Mouse (Mus musculus) forebrain, embryonic 13.5 days (tissue): ENCODE data around the gene Zfp580. TPM values are rescaled to one million over a fixed set of nuclear protein-coding genes. Genes with fewer than 3 reads are reported as not detected.

ENCODE experiments used
- ATAC-seq: fragments of 200-750 bp; cut with Nextera tagmentation; 2 replicates; pipeline ENCODE4 v1.8.0; 2017
- H3K27ac ChIP-seq: fragments of 300-500 bp; sonication (generic); 2 replicates; pipeline ENCODE4 v1.5.1; 2015; ENCODE audit warnings: inconsistent platforms, mild to moderate bottlenecking, moderate library complexity
- H3K27me3 ChIP-seq: fragments of 300-500 bp; sonication (generic); 2 replicates; pipeline ENCODE4 v1.6.1; 2015; ENCODE audit warnings: mild to moderate bottlenecking, inconsistent platforms
- H3K36me3 ChIP-seq: fragments of 300-500 bp; sonication (generic); 2 replicates; pipeline ENCODE4 v1.6.1; 2015; ENCODE audit warnings: mild to moderate bottlenecking, inconsistent platforms; ENCODE audit not compliant: poor library complexity, severe bottlenecking
- H3K4me1 ChIP-seq: fragments of 300-500 bp; sonication (generic); 2 replicates; pipeline ENCODE4 v1.6.1; 2015; ENCODE audit warnings: inconsistent platforms
- H3K4me2 ChIP-seq: fragments of 300-500 bp; sonication (generic); 2 replicates; pipeline ENCODE4 v1.6.1; 2015; ENCODE audit warnings: inconsistent platforms, mild to moderate bottlenecking, moderate library complexity
- H3K4me3 ChIP-seq: fragments of 300-500 bp; sonication (generic); 2 replicates; pipeline ENCODE4 v1.5.1; 2015; ENCODE audit warnings: mild to moderate bottlenecking, inconsistent platforms
- H3K9ac ChIP-seq: fragments of 300-500 bp; sonication (generic); 2 replicates; pipeline ENCODE4 v1.6.1; 2015; ENCODE audit warnings: mild to moderate bottlenecking, inconsistent platforms
- H3K9me3 ChIP-seq: fragments of 300-500 bp; sonication (generic); replicated peaks from 2 replicates; pipeline ENCODE4 v1.6.1; 2016; ENCODE audit warnings: inconsistent platforms
- WGBS: fragments of 180-500 bp; shearing (Covaris S2); methylation state at CpG from one replicate; pipeline ENCODE4 v1.1.7; 2015; 5-methylcytosine and 5-hydroxymethylcytosine counted together
- polyA plus RNA-seq: library from polyadenylated mRNA; unstranded; fragments of >200 nt; fragmentation: Nextera tagmentation; extraction: Ambion mirVana; gene quantifications from 2 replicates; pipeline ENCODE4 v1.2.1, GENCODE M21; 2015

Zfp580 gene
- polyA plus RNA-seq, 1 experiment from 2014 or later, result 45.6 TPM

DNA sequence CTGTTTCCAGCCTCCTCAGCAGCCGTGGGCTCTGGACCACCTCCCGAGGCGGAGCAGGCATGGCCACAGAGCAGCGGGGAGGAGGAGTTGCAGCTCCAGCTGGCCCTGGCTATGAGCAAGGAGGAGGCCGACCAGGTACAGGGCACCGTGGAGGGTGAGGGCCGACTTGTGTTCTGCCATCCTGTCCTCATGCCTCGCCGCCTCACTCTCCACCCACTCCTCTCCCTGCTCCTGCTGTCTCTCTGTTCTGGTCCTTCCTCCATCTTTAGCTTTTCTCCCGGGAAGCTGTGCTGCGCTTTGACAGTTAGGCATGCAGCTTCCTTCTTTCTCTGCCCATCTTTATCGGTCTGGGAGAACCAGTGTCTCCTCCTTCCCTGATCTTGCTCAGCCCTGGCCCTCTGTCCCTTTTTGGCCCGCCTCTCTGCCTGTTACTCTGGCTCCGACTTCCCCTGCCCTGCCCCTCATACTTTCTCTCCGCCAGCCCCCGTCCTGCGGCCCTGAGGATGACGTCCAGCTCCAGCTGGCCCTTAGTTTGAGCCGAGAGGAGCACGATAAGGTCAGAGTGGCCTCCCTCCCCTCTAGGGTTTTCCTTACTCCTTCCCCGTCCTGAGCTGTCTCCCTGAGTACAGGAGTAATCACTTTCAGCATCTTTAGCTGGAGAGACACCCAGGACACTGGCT, 41.6 kb downstream of the Zfp580 start:
- no peak overlapping the region for H3K27ac ChIP-seq
- WGBS, result 88% methylated on average over 21 of the region's 21 CpGs
- no peaks in the 10 kb centered on the region for H3K9me3 ChIP-seq
- H3K9ac ChIP-seq, result no peak overlapping the region
- ATAC-seq, result no peak
- no peak overlapping the region for H3K4me2 ChIP-seq
- H3K27me3 ChIP-seq, result no peaks in the 10 kb centered on the region
- H3K36me3 ChIP-seq, result peaks cover 88% of the 10 kb centered on the region
- H3K4me1 ChIP-seq, result peaks cover 4% of the 10 kb centered on the region; the same call in 1 of the 2 replicates
- no peak overlapping the region for H3K4me3 ChIP-seq

DNA sequence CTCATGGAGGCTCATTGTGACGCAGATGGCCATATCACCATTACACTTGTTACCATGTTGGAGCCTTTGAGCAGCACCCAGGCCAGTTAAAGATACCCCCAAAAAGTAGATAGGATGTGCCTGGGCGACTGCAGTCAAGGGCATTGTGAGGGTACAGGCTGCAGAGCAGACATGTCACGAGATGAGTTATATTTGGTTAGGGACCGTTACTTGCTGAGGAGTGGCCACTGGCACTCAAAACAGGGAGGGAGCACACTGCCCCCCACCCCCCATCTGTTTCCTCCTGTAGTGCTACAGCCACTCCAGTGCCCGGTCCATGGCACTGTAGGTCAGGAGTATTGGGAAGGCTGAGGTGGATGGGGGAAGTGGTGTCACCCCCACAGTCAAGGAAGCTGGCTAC, 47.4 kb downstream of the Zfp580 start:
- Histone ChIP-seq H3K27me3 (no peaks in the 10 kb centered on the region), H3K27ac (no peak overlapping the region), H3K4me1 (no peaks in the 10 kb centered on the region), H3K36me3 (peaks cover 63% of the 10 kb centered on the region), H3K9ac (no peak overlapping the region), H3K9me3 (no peaks in the 10 kb centered on the region), H3K4me2 (no peak overlapping the region), H3K4me3 (no peak overlapping the region)
- 95% methylated on average over 5 of the region's 5 CpGs for WGBS
- ATAC-seq, result no peak

DNA sequence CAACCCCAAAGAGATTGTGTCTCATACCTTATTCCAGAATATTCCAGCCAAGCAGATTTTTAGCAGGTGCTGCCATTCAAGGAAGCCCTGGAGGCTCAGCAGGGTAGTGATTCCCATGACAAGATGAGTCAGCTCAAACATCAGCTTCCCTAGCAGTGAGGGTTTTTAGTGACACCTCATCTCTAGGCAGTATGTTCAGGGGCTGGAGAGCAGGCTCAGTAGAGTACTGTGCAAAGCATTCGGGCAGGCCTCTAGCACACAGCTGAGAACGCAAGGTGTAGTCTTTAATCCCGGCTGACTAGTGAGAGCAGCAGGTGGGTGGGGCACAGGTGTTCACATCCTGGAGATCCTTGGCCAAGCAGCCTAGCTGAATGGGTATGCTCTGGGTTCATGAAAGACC, 48.5 kb downstream of the Zfp580 start:
- H3K27ac ChIP-seq, result no peak overlapping the region
- ATAC-seq, result no peak
- H3K27me3 ChIP-seq, result no peaks in the 10 kb centered on the region
- no peaks in the 10 kb centered on the region for H3K4me1 ChIP-seq
- H3K9me3 ChIP-seq, result no peaks in the 10 kb centered on the region
- no peak overlapping the region for H3K9ac ChIP-seq
- WGBS, result 92% methylated on average over 3 of the region's 3 CpGs
- peaks cover 53% of the 10 kb centered on the region for H3K36me3 ChIP-seq
- H3K4me2 ChIP-seq, result no peak overlapping the region
- H3K4me3 ChIP-seq, result no peak overlapping the region

DNA sequence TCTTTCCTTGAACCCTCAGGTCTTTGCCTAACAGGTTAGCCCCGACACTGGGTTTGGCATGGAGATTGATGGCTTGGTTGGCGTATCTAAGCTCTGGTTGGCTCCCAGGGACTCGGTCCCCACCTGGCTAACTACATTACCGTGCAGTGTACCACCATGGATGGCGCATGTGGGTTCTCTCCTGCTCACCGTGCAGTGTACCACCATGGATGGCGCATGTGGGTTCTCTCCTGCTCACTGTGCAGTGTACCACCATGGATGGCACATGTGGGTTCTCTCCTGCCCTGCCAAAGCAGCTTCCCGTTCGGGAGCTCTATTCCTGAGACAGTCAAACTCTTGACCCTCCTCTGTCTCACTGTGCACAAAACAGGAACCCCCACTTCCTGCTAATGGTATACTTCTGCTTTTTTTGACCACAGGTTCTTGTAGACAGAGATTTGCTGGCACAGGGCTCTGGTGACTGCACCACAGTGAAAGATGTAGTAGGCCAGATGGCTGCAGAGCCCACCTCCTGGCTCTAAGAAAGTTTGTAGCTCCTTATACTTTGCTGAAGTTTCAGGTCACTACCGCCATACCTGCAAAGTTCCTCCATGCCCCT, 49.8 kb downstream of the Zfp580 start:
- Histone ChIP-seq H3K9ac (no peak overlapping the region), H3K27ac (no peak overlapping the region), H3K4me2 (no peak overlapping the region), H3K4me1 (no peaks in the 10 kb centered on the region), H3K27me3 (no peaks in the 10 kb centered on the region), H3K4me3 (no peak overlapping the region), H3K36me3 (peaks cover 39% of the 10 kb centered on the region), H3K9me3 (no peaks in the 10 kb centered on the region)
- ATAC-seq, result no peak
- WGBS, result 95% methylated on average over 10 of the region's 10 CpGs

DNA sequence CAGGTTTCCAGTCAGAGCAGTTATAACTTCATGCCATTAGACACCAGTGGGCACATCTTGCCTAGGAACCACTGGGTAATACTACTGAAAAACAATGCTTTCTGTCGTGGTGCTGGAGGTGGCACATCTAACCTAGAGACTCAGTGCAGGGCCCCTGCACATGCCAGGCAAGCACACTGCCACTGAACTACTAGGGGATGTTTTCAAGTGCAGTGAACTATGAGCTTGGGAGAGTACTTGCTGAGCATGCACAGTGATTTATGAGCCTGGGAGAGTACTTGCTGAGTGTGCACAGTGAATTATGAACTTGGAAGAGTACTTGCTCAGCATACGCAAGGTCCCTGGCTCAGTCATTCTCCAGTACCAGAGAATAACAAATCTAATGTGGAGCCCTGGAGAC, 51.2 kb downstream of the Zfp580 start:
- Histone ChIP-seq H3K9me3 (no peaks in the 10 kb centered on the region), H3K9ac (no peak overlapping the region), H3K4me2 (no peak overlapping the region), H3K27me3 (no peaks in the 10 kb centered on the region), H3K4me3 (no peak overlapping the region), H3K36me3 (peaks cover 25% of the 10 kb centered on the region), H3K27ac (no peak overlapping the region), H3K4me1 (no peaks in the 10 kb centered on the region)
- 87% methylated on average over 2 of the region's 2 CpGs for WGBS
- no peak for ATAC-seq

Other genes starting within 250 kb of the Zfp580 start
- 398 and 454 TPM in 2 replicates for gene Ube2s, start 238.9 kb upstream of the Zfp580 start, polyA plus RNA-seq
- gene Shisa7, start 206.8 kb upstream of the Zfp580 start, polyA plus RNA-seq, result 5.6 and 7.1 TPM in 2 replicates
- gene Isoc2b, start 181.3 kb upstream of the Zfp580 start, polyA plus RNA-seq, result 2.7 and 3.4 TPM in 2 replicates
- gene Isoc2a, start 174.4 kb upstream of the Zfp580 start, polyA plus RNA-seq, result 0.63 and 0.77 TPM in 2 replicates
- gene Gm36210, start 145.0 kb upstream of the Zfp580 start, polyA plus RNA-seq, result 0.26 and 0.45 TPM in 2 replicates
- gene Zfp628, start 136.3 kb upstream of the Zfp580 start, polyA plus RNA-seq, result 4.3 and 4.5 TPM in 2 replicates
- 21.2 and 24.9 TPM in 2 replicates for gene Nat14, start 129.5 kb upstream of the Zfp580 start, polyA plus RNA-seq
- gene Ssc5d, start 125.8 kb upstream of the Zfp580 start, polyA plus RNA-seq, result 0.23 and 0.30 TPM in 2 replicates
- not detected in 2 replicates for gene Sbk2, start 87.1 kb upstream of the Zfp580 start, polyA plus RNA-seq
- 0.09 and 0.19 TPM in 2 replicates for gene Sbk3, start 80.4 kb upstream of the Zfp580 start, polyA plus RNA-seq
- gene Zfp579, start 55.4 kb upstream of the Zfp580 start, polyA plus RNA-seq, result 51.2 and 56.5 TPM in 2 replicates
- 9.1 and 10.4 TPM in 2 replicates for gene Zfp524, start 37.1 kb upstream of the Zfp580 start, polyA plus RNA-seq
- 46.6 and 51.2 TPM in 2 replicates for gene Fiz1, start 36.8 kb upstream of the Zfp580 start, polyA plus RNA-seq
- 1.5 and 2.1 TPM in 2 replicates for gene Gm44973, start 36.0 kb upstream of the Zfp580 start, polyA plus RNA-seq
- 5.1 and 5.4 TPM in 2 replicates for gene Zfp865, start 31.2 kb upstream of the Zfp580 start, polyA plus RNA-seq
- gene Ccdc106, start 31.0 kb upstream of the Zfp580 start, polyA plus RNA-seq, result 17.0 and 19.7 TPM in 2 replicates
- gene 4632433K11Rik, start 17.4 kb upstream of the Zfp580 start, polyA plus RNA-seq, result not detected in 2 replicates
- gene Zfp784, start 13.1 kb upstream of the Zfp580 start, polyA plus RNA-seq, result 5.6 and 8.4 TPM in 2 replicates
- gene U2af2, start 10.6 kb downstream of the Zfp580 start, polyA plus RNA-seq, result 149 and 152 TPM in 2 replicates
- gene Epn1, start 28.7 kb downstream of the Zfp580 start, polyA plus RNA-seq, result 60.5 and 68.9 TPM in 2 replicates
- gene Rfpl4, start 65.4 kb downstream of the Zfp580 start, polyA plus RNA-seq, result not detected in 2 replicates
- 0.29 and 0.30 TPM in 2 replicates for gene Rasl2-9, start 74.4 kb downstream of the Zfp580 start, polyA plus RNA-seq
- gene Vmn1r55, start 98.1 kb downstream of the Zfp580 start, polyA plus RNA-seq, result not detected in 2 replicates
- not detected in 2 replicates for gene Vmn1r56, start 145.2 kb downstream of the Zfp580 start, polyA plus RNA-seq
- not detected in 2 replicates for gene Vmn1r57, start 167.0 kb downstream of the Zfp580 start, polyA plus RNA-seq